Mouse (Mus musculus): Measurements from ENCODE around the gene Txk. TPM values are rescaled to one million over a fixed set of nuclear protein-coding genes. Genes with fewer than 3 reads are reported as not detected.

Gene Txk
- polyA plus RNA-seq, 1 experiment from 2014 or later = 0.23 TPM

- no peak overlapping the region for H3K4me2 ChIP-seq (ENCODE audit: low read length)
- H3K9me3 ChIP-seq (ENCODE audit: control insufficient read depth, low read length) = no peaks in the 10 kb centered on the region
- 0 out of 2 replicates have a peak, but pooled peaks cover 6% of the 10 kb centered on the region for H3K4me1 ChIP-seq (replicated peaks; ENCODE audit: control insufficient read depth, insufficient read depth, low read length)
- no peaks in the 10 kb centered on the region for H3K36me3 ChIP-seq (ENCODE audit: control insufficient read depth, insufficient read depth, low read length)
- H3K4me3 ChIP-seq (ENCODE audit: low read depth, low read length) = no peak overlapping the region
- DNase-seq (ENCODE audit: low spot score) (no peak), ATAC-seq (replicated peaks; ENCODE audit: low FRiP score, low TSS enrichment, low read depth) (peak; percentile 59; the same call in 1 of the 2 replicates)
- no peak overlapping the region for H3K9ac ChIP-seq (ENCODE audit: low read length)
- no peaks in the 10 kb centered on the region for H3K27me3 ChIP-seq (replicated peaks; ENCODE audit: control insufficient read depth, insufficient read depth, low read length)
- no peak overlapping the region for H3K27ac ChIP-seq (ENCODE audit: low read depth)
- WGBS = 71% methylated on average over 13 of the region's 13 CpGs
Observed at GRCm38 (mm10) chr5:72758925-72759924, 6.6 kb upstream of the Txk start.

- H3K4me2 ChIP-seq (ENCODE audit: low read length) = no peak overlapping the region
- no peak overlapping the region for H3K27ac ChIP-seq (ENCODE audit: low read depth)
- ATAC-seq (replicated peaks; ENCODE audit: low FRiP score, low TSS enrichment, low read depth) (no peak), DNase-seq (ENCODE audit: low spot score) (no peak)
- no peaks in the 10 kb centered on the region for H3K36me3 ChIP-seq (ENCODE audit: control insufficient read depth, insufficient read depth, low read length)
- H3K9me3 ChIP-seq (ENCODE audit: control insufficient read depth, low read length) = no peaks in the 10 kb centered on the region
- no peaks in the 10 kb centered on the region for H3K27me3 ChIP-seq (replicated peaks; ENCODE audit: control insufficient read depth, insufficient read depth, low read length)
- H3K4me3 ChIP-seq (ENCODE audit: low read depth, low read length) = no peak overlapping the region
- H3K4me1 ChIP-seq (replicated peaks; ENCODE audit: control insufficient read depth, insufficient read depth, low read length) = no peaks in the 10 kb centered on the region
- 80% methylated on average over 18 of the region's 18 CpGs for WGBS
- H3K9ac ChIP-seq (ENCODE audit: low read length) = no peak overlapping the region
Observed at GRCm38 (mm10) chr5:72757155-72757773, 4.7 kb upstream of the Txk start.

DNA sequence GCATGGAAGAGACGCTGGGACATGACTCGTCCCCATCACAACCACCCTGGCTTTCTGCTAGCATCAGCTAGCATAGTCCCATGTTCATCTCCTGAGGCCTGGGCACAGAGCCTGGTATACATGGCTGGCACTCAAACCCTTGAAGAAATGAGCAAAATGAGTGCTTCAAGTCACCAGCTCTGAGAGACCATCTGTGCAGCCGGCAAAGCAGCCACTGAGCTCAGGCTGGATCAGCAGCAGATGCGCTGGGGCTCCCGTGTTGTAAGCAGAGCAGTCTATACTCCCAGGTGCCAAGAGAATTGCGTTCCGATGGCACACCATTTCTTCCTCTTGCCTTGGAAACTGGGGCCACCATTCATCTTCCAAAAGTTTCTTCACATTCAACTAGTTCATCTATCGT lies 3.4 kb upstream of the Txk start:
- Histone ChIP-seq H3K4me2 (ENCODE audit: low read length) (no peak overlapping the region), H3K27ac (ENCODE audit: low read depth) (no peak overlapping the region), H3K27me3 (replicated peaks; ENCODE audit: control insufficient read depth, insufficient read depth, low read length) (no peaks in the 10 kb centered on the region), H3K36me3 (ENCODE audit: control insufficient read depth, insufficient read depth, low read length) (no peaks in the 10 kb centered on the region), H3K4me1 (replicated peaks; ENCODE audit: control insufficient read depth, insufficient read depth, low read length) (no peaks in the 10 kb centered on the region), H3K9me3 (ENCODE audit: control insufficient read depth, low read length) (no peaks in the 10 kb centered on the region), H3K4me3 (ENCODE audit: low read depth, low read length) (no peak overlapping the region), H3K9ac (ENCODE audit: low read length) (no peak overlapping the region)
- no peak for ATAC-seq (replicated peaks; ENCODE audit: low FRiP score, low TSS enrichment, low read depth)
- WGBS = 86% methylated on average over 8 of the region's 8 CpGs
- no peak for DNase-seq (ENCODE audit: low spot score)

GRCm38 (mm10) chr5:72755035-72755434 lies 2.5 kb upstream of the Txk start:
- ATAC-seq (replicated peaks; ENCODE audit: low FRiP score, low TSS enrichment, low read depth) (no peak), DNase-seq (ENCODE audit: low spot score) (no peak)
- Histone ChIP-seq H3K36me3 (ENCODE audit: control insufficient read depth, insufficient read depth, low read length) (no peaks in the 10 kb centered on the region), H3K4me1 (replicated peaks; ENCODE audit: control insufficient read depth, insufficient read depth, low read length) (no peaks in the 10 kb centered on the region), H3K27ac (ENCODE audit: low read depth) (no peak overlapping the region), H3K4me2 (ENCODE audit: low read length) (no peak overlapping the region), H3K27me3 (replicated peaks; ENCODE audit: control insufficient read depth, insufficient read depth, low read length) (no peaks in the 10 kb centered on the region), H3K9ac (ENCODE audit: low read length) (no peak overlapping the region), H3K9me3 (ENCODE audit: control insufficient read depth, low read length) (no peaks in the 10 kb centered on the region), H3K4me3 (ENCODE audit: low read depth, low read length) (no peak overlapping the region)
- 89% methylated on average over 2 of the region's 2 CpGs for WGBS

DNA sequence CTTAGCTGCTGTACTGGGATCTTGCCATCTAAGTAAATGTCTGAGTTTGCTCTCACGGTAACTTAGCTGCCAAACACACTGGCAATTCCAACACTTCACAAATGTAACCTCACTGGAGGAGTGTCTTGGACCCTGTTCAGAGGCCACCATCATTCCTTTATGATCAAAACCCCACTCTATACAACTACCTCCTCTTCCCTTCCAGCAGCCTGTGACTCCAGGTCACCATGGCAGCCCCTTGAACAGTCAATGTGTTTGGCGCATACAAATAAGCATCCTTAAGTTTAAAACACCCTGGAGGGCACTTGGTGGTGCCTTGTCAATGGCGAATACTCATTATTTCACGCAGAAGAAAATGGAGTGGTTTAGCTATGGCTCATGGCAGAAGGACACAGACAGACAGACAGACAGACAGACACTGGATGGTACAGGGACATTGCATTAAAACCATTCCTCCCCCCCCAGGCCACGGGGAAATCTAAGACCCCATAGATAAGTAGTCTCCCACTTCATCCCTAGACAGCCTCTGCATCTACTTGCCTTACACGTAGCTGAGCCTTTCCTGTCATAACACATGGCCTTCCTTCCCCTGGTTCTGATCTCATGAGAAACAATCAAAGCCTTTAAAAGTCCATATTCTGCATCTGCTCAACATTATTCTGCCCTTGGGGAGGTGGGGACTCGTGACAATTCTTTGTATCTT lies 1.4 kb downstream of the Txk start:
- H3K4me2 ChIP-seq (ENCODE audit: low read length) = no peak overlapping the region
- no peak overlapping the region for H3K9ac ChIP-seq (ENCODE audit: low read length)
- no peaks in the 10 kb centered on the region for H3K27me3 ChIP-seq (replicated peaks; ENCODE audit: control insufficient read depth, insufficient read depth, low read length)
- no peaks in the 10 kb centered on the region for H3K36me3 ChIP-seq (ENCODE audit: control insufficient read depth, insufficient read depth, low read length)
- no peak overlapping the region for H3K27ac ChIP-seq (ENCODE audit: low read depth)
- ATAC-seq (replicated peaks; ENCODE audit: low FRiP score, low TSS enrichment, low read depth) (no peak), DNase-seq (ENCODE audit: low spot score) (no peak)
- 86% methylated on average over 7 of the region's 7 CpGs for WGBS
- no peaks in the 10 kb centered on the region for H3K4me1 ChIP-seq (replicated peaks; ENCODE audit: control insufficient read depth, insufficient read depth, low read length)
- no peaks in the 10 kb centered on the region for H3K9me3 ChIP-seq (ENCODE audit: control insufficient read depth, low read length)
- H3K4me3 ChIP-seq (ENCODE audit: low read depth, low read length) = no peak overlapping the region

- Histone ChIP-seq H3K9ac (ENCODE audit: low read length) (no peak overlapping the region), H3K27me3 (replicated peaks; ENCODE audit: control insufficient read depth, insufficient read depth, low read length) (no peaks in the 10 kb centered on the region), H3K4me2 (ENCODE audit: low read length) (no peak overlapping the region), H3K4me1 (replicated peaks; ENCODE audit: control insufficient read depth, insufficient read depth, low read length) (no peaks in the 10 kb centered on the region), H3K36me3 (ENCODE audit: control insufficient read depth, insufficient read depth, low read length) (no peaks in the 10 kb centered on the region), H3K27ac (ENCODE audit: low read depth) (no peak overlapping the region), H3K9me3 (ENCODE audit: control insufficient read depth, low read length) (no peaks in the 10 kb centered on the region), H3K4me3 (ENCODE audit: low read depth, low read length) (no peak overlapping the region)
- ATAC-seq (replicated peaks; ENCODE audit: low FRiP score, low TSS enrichment, low read depth) (no peak), DNase-seq (ENCODE audit: low spot score) (no peak)
- WGBS = 80% methylated on average over 5 of the region's 5 CpGs
Observed at GRCm38 (mm10) chr5:72750226-72750625, 2.4 kb downstream of the Txk start.

GRCm38 (mm10) chr5:72748659-72749265 lies 3.8 kb downstream of the Txk start:
- no peak overlapping the region for H3K4me3 ChIP-seq (ENCODE audit: low read depth, low read length)
- ATAC-seq (replicated peaks; ENCODE audit: low FRiP score, low TSS enrichment, low read depth) = no peak
- DNase-seq (ENCODE audit: low spot score) = no peak
- H3K4me1 ChIP-seq (replicated peaks; ENCODE audit: control insufficient read depth, insufficient read depth, low read length) = no peaks in the 10 kb centered on the region
- H3K36me3 ChIP-seq (ENCODE audit: control insufficient read depth, insufficient read depth, low read length) = no peaks in the 10 kb centered on the region
- no peaks in the 10 kb centered on the region for H3K27me3 ChIP-seq (replicated peaks; ENCODE audit: control insufficient read depth, insufficient read depth, low read length)
- H3K4me2 ChIP-seq (ENCODE audit: low read length) = no peak overlapping the region
- H3K9ac ChIP-seq (ENCODE audit: low read length) = no peak overlapping the region
- no peaks in the 10 kb centered on the region for H3K9me3 ChIP-seq (ENCODE audit: control insufficient read depth, low read length)
- no peak overlapping the region for H3K27ac ChIP-seq (ENCODE audit: low read depth)
- WGBS = 63% methylated on average over 7 of the region's 7 CpGs

GRCm38 (mm10) chr5:72747384-72747783 lies 5.2 kb downstream of the Txk start:
- Histone ChIP-seq H3K9ac (ENCODE audit: low read length) (no peak overlapping the region), H3K4me2 (ENCODE audit: low read length) (no peak overlapping the region), H3K4me1 (replicated peaks; ENCODE audit: control insufficient read depth, insufficient read depth, low read length) (no peaks in the 10 kb centered on the region), H3K4me3 (ENCODE audit: low read depth, low read length) (no peak overlapping the region), H3K27ac (ENCODE audit: low read depth) (no peak overlapping the region), H3K27me3 (replicated peaks; ENCODE audit: control insufficient read depth, insufficient read depth, low read length) (no peaks in the 10 kb centered on the region), H3K36me3 (ENCODE audit: control insufficient read depth, insufficient read depth, low read length) (no peaks in the 10 kb centered on the region), H3K9me3 (ENCODE audit: control insufficient read depth, low read length) (no peaks in the 10 kb centered on the region)
- WGBS = 79% methylated on average over 4 of the region's 4 CpGs
- no peak for DNase-seq (ENCODE audit: low spot score)
- ATAC-seq (replicated peaks; ENCODE audit: low FRiP score, low TSS enrichment, low read depth) = no peak

All from intestine, embryonic 14.5 days (tissue).